Mouse (Mus musculus): ENCODE data around the gene Bex6. TPM values are rescaled to one million over a fixed set of nuclear protein-coding genes. Genes with fewer than 3 reads are reported as not detected.

Gene Bex6
- polyA plus RNA-seq (2015; fragmentation: Illumina TruSeq; extraction: RNeasy Lipid Tissue Mini Kit (QIAGEN cat#74804); ENCODE audit: low read depth, low replicate concordance): not detected

DNA sequence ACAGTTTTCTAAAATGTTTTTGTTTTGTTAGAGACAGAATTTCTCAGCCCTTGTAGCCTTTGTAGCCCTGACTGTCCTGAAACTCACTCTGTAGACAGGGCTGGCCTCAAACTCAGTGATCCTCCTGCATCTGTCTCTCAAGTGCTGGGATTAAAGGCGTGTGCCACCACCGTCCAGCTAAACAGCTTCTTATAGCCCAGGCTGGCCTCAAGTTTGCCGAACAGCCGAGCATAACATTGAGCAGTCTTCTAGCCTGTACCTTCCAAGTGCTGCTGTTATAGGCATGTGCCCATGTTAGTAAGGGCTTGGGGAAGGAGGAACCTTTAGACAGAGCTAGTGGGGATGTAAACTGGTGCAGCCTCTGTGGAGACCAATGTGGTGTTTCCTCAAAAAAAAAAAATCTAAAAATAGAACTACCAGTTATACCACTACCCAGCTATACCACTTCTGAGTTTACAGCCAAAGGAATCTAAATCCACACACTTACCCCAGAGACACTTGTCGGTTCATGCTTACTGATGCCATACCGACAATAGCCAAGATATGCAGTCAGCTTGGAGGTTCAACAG, at the start of gene Bex6:
TSS of gene Bex6 (plus strand) at position 491 of the 569 bp plus-strand sequence.

DNA sequence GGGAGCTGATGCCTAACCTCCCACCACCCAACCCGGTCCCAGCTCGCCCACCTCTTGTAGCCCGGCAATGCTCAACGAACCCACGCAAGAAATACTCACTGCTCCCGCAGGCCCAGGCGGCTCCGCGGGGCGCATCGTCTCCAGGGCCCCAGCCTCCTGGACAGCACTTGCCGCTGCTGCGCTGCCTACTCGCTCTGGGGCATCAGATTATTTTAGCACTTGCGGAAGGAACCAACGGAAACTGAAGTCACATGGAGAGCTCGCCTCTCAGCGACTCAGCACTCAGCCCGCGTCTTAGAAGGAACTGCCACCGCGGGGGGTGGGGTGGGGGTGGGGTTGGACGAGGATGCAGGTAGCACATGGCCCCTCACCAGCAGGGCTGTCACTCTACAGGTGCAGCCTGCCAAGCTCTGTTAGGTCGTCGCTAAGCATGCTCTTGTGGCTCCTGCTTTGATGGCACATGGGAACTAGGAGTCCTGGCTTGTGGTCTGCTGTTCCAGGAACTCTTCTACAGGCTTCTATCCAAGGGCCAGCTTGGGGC, 14.3 kb upstream of the Bex6 start, which contains the start of gene Nrros:
TSS of gene Nrros (minus strand) at position 314 of the 541 bp plus-strand sequence.

Other genes with a start within 250 kb of the Bex6 start
- gene Pigz, start 246.0 kb upstream of the Bex6 start, polyA plus RNA-seq (2015; fragmentation: Illumina TruSeq; extraction: RNeasy Lipid Tissue Mini Kit (QIAGEN cat#74804); ENCODE audit: low read depth, low replicate concordance): 20.3 TPM
- gene 0610012G03Rik, start 231.3 kb upstream of the Bex6 start, polyA plus RNA-seq (2015; fragmentation: Illumina TruSeq; extraction: RNeasy Lipid Tissue Mini Kit (QIAGEN cat#74804); ENCODE audit: low read depth, low replicate concordance): 48.2 TPM
- gene Ncbp2, start 231.3 kb upstream of the Bex6 start, polyA plus RNA-seq (2015; fragmentation: Illumina TruSeq; extraction: RNeasy Lipid Tissue Mini Kit (QIAGEN cat#74804); ENCODE audit: low read depth, low replicate concordance): 63.4 TPM
- 31.2 TPM for gene Senp5, start 176.5 kb upstream of the Bex6 start, polyA plus RNA-seq (2015; fragmentation: Illumina TruSeq; extraction: RNeasy Lipid Tissue Mini Kit (QIAGEN cat#74804); ENCODE audit: low read depth, low replicate concordance)
- gene Pak2, start 100.5 kb upstream of the Bex6 start, polyA plus RNA-seq (2015; fragmentation: Illumina TruSeq; extraction: RNeasy Lipid Tissue Mini Kit (QIAGEN cat#74804); ENCODE audit: low read depth, low replicate concordance): 21.2 TPM
- 36.6 TPM for gene Pigx, start 80.1 kb upstream of the Bex6 start, polyA plus RNA-seq (2015; fragmentation: Illumina TruSeq; extraction: RNeasy Lipid Tissue Mini Kit (QIAGEN cat#74804); ENCODE audit: low read depth, low replicate concordance)
- gene Cep19, start 80.0 kb upstream of the Bex6 start, polyA plus RNA-seq (2015; fragmentation: Illumina TruSeq; extraction: RNeasy Lipid Tissue Mini Kit (QIAGEN cat#74804); ENCODE audit: low read depth, low replicate concordance): 96.5 TPM
- gene Nrros, start 14.2 kb upstream of the Bex6 start, polyA plus RNA-seq (2015; fragmentation: Illumina TruSeq; extraction: RNeasy Lipid Tissue Mini Kit (QIAGEN cat#74804); ENCODE audit: low read depth, low replicate concordance): 5.6 TPM
- 34.5 TPM for gene Fbxo45, start 67.3 kb downstream of the Bex6 start, polyA plus RNA-seq (2015; fragmentation: Illumina TruSeq; extraction: RNeasy Lipid Tissue Mini Kit (QIAGEN cat#74804); ENCODE audit: low read depth, low replicate concordance)
- gene Wdr53, start 67.4 kb downstream of the Bex6 start, polyA plus RNA-seq (2015; fragmentation: Illumina TruSeq; extraction: RNeasy Lipid Tissue Mini Kit (QIAGEN cat#74804); ENCODE audit: low read depth, low replicate concordance): 18.7 TPM
- gene Smco1, start 91.6 kb downstream of the Bex6 start, polyA plus RNA-seq (2015; fragmentation: Illumina TruSeq; extraction: RNeasy Lipid Tissue Mini Kit (QIAGEN cat#74804); ENCODE audit: low read depth, low replicate concordance): not detected
- 25.9 TPM for gene Rnf168, start 97.6 kb downstream of the Bex6 start, polyA plus RNA-seq (2015; fragmentation: Illumina TruSeq; extraction: RNeasy Lipid Tissue Mini Kit (QIAGEN cat#74804); ENCODE audit: low read depth, low replicate concordance)
- 13.6 TPM for gene Ubxn7, start 152.4 kb downstream of the Bex6 start, polyA plus RNA-seq (2015; fragmentation: Illumina TruSeq; extraction: RNeasy Lipid Tissue Mini Kit (QIAGEN cat#74804); ENCODE audit: low read depth, low replicate concordance)
- gene Tm4sf19, start 220.7 kb downstream of the Bex6 start, polyA plus RNA-seq (2015; fragmentation: Illumina TruSeq; extraction: RNeasy Lipid Tissue Mini Kit (QIAGEN cat#74804); ENCODE audit: low read depth, low replicate concordance): not detected
- 31.1 TPM for gene Tctex1d2, start 239.9 kb downstream of the Bex6 start, polyA plus RNA-seq (2015; fragmentation: Illumina TruSeq; extraction: RNeasy Lipid Tissue Mini Kit (QIAGEN cat#74804); ENCODE audit: low read depth, low replicate concordance)

Data from brain, adult 10 weeks (tissue).